Mouse (Mus musculus) retina, postnatal 7 days (tissue): ENCODE data around the gene Eif2ak1.
"Not testable (repeated sequence)": the region's sequence is repeated elsewhere in the genome, so short reads cannot be mapped to it uniquely, and the experiment has no call there.

Source experiments
- DNase-seq: peaks from one replicate; pipeline ENCODE4 v3.0.0-alpha.2; 2012; ENCODE audit warnings: low read depth, low spot score

The Eif2ak1 gene

DNA sequence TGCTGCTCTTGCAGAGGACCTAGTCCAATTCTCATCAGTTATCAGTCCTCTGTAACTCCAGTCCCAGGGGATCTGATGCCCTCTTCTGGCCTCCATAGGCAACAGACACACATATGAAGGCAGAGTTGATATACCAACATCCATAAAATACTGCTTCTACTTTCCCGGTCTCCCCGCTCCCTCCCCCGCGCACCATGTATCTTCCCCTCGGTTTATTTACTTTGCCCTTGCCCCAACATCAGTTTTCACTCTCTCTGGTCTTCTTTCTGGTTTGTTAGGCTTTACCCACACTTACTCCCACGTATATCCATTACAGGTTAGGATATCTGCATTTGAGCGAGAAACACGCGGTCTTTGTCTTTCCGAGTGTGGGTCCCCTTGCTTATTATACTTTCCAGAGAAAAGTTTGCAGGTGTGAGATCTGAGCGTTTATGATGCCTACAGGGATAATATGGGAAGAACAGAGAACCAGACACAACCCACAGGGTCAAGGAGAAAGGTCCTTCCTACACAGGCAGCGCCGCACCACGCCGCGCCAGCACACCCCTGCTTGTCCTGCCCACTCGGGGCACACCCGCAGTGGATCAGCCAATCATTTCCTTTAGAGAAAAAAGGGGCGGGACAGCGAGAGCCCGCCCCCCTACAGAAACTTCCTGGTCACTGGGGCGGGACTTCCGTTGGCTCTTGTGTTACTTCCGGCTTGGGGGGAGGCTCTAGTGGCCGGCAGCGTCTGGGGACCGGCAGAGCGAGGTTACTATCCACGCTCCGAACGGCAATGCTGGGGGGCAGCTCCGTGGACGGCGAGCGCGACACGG, at the start of gene Eif2ak1:
Gene Eif2ak1 (plus strand): TSS at position 673 of the 815 bp plus-strand sequence.
- peak; percentile 92 for DNase-seq

DNA sequence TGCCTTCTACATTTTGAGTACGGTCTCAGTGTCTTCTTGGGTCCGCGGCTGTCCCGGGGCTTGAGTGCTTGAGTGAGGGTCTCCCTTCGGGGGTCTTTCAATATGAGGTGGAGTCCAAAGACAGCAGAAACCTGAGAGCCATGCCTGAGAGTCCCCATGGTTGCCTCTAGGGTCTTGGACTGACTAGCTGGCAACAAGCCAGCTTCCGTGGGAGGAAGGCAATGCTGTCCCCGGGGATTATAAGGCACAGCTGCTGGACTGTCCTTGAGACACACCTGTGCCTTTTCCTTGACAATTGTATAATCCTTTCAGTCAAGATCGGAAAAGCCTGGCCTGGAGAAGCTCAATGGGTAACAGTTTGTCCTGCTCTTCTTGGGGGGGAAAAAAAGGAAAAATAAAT, 35.6 kb upstream of the Eif2ak1 start:
- no peak for DNase-seq

DNA sequence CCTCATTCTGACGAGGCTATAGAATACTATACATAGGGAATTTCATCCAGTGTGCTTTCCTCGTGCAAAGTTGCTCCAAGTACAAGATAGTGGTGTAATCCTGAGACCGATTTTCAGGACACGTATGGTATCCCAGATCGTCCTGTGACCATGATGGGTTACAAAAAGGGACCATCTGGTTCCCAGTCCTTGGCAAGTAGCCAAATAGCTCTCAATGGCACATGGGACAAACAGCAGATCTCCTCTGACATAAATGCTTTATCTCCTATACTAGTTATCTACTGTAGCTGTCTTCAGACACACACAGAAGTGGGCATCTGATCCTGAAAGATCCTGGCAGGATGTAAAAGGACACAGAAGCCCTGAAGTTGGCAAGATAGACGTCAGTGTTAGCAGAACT, 32.2 kb upstream of the Eif2ak1 start:
- no peak for DNase-seq

DNA sequence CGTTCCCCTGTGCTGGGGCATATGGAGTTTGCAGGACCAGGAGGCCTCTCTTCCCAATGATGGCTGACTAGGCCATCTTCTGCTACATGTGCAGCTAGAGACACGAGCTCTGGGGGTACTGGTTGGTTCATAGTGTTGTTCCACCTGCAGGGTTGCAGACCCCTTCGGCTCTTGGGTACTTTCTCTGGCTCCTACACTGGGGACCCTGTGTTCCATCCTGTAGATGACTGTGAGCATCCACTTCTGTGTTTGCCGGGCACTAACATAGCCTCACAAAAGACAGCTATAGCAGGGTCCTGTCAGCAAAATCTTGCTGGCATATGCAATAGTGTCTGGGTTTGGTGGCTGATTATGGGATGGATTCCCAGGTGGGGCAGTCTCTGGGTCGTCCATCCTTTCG, 16.4 kb upstream of the Eif2ak1 start:
- DNase-seq, result not testable (repeated sequence)

DNA sequence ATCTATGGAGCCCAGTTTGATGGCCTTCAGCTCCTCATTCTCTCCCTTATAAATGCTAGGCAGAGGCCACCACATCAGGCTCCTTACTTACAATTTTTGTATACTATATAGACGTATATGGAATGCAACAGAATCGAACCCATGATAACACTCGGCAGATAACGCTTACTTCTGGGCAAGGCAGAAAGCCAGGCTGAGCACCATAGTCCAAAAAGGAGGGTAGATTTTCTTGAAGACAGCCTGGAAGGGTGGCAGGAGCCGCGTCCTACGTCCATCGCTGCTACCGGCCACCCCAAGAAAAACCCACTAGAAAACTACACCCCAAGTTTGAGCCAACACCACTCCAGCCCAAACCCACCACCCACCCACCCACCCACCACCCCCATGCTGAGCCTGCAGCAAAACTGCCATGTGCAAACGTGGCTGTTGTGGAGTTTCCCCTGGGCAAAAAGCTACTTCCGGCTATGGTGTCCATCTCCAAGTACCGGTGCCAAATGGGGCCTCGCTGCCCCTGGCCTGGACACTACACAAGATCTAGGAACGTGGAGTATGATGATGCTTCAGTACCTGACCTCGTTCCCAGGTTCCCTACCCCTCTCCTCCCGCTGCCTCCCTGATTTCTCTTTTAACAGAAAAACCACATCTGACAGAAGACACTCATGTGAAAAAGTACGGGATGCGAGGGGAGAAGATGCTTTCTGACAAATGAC, 13.4 kb upstream of the Eif2ak1 start:
- no peak for DNase-seq

DNA sequence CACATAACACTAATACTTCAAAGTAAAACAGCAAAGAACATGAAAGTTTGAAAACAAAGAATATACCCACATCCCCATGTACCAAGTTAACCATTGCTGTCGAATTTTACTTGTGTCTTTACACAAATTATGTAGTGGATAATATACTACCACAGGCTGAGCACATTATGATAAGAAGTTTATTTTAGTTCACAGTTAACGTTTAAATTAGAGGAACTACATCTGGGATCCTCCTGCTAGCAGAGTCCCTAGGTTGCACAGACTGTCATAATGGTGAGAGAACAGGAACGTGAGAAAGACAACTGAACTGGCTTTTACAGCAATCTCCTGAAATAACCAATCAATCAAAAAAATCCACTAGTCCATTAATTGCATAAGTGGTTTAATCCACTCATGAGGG, 10.3 kb upstream of the Eif2ak1 start:
- DNase-seq, result no peak

DNA sequence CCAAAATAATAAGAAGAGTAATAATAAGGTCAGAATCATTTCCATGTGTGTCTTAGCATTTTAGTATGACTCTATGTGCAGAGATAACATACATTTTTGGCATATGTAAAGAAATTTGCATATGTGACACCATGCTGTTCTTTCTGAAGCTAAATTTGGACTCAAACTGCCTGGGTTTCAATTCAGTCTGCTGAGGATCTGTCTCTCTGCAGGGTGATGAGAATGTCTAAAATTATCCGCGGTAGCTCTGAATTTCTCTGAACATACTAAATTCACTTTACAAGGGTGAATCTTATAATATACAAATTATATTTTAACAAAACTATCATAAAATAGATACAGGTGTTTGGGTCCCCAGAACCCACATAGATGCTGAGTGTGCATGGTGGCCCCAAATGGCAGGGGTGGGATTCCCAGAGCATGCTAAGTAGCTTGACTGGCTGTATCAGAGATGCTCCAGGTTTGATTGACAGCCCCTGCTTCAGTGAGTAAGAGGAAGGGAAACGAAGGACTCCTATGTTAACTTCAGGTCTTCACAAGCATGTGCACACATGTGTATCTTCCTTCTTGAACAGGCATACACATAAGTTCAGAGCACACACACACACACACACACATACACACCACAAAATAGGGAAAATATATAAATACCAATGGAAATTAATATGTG, 8.0 kb upstream of the Eif2ak1 start:
- DNase-seq, result no peak

DNA sequence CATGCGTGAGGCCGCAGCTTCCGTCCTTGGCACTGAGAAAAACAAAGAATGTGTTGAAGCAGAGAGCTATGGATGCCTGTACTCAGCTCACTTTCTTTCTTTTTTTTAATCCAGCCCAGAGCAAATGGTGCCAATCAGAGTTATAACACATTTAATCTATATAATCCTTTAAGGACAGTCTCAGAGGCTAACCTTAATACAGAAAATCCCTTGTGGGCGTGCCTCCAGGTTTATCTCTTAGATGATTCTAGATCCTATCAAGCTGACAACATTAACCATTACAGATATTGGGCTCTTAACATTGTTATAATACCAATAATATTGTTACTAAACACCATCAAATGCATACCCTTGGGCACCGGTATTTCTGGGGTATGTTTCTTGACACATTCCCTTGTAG, 5.9 kb upstream of the Eif2ak1 start:
- DNase-seq, result peak; percentile 42

DNA sequence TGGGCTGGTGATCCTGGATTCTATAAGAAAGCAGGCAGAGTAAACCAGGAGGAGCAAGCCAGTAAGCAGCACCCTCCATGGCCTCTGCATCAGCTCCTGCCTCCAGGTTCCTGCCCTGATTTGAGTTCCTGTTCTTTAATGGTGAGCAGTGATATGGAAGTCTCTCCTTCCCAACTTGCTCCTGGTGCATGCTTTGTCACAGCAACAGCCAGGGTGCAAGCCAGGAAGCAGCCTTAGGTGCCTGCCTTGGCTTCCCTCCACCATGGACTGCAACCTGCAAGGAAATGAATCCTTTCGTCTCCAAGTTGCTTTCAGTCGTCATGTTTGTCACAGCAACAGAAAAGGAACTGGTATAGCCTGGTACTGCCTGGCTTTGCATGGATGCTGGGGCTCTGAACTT, 3.0 kb upstream of the Eif2ak1 start:
- DNase-seq, result no peak

DNA sequence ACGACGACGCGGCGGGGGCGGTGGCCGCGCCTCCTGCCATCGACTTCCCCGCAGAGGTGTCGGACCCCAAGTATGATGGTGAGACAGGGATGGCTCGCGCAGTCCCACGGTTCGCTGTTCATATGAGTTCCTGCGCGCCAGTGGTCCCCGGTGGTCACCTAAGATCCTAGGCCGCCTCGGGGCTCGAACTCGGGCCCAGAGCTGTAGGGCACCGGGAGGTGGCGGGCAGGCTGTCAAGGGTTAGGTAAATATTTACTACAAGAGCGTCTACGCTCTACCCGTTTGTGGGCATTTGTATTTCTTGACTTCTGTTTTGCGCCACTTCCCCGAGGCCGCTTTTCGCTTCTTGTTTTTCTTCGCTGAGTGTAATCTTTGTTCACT, 333 bp downstream of the Eif2ak1 start:
- DNase-seq, result no peak

DNA sequence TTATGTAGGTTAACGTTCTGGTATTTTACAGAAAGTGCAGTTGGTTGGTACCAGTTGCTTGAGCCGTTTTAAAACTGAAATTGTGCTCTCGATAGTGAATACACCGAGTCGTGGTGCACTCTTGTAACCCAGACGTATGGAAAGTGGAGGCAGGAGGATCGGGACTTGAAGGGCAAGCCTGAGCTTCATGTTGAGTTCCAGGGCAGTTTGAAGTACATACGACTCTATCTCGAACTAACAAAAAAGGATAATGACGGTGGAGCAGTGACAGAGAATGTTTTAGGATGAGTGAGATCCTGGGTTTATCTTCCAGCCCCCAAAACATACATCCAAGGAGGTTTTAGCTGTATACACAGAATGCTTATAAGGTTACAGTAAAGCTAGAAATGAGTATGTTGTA, 873 bp downstream of the Eif2ak1 start:
- no peak for DNase-seq

DNA sequence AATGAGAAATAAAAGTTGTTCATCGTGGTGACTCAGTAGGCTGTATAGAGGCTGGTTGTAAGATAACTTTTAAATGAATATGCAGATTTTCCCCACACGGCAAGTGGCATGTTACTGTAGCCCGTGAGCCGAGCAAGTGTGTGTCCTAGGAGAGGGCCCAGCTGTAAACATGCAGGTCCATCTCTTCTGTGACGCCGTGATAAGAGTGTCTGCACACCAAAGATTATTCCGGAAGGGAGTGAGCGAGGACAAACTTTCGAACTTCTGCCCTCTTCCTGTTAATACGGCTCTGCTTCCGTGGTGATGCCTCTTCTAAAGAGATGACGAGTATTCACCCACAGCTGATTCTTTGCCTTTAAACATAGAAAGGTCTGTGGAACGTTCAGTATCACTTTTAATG, 1.4 kb downstream of the Eif2ak1 start:
- DNase-seq, result no peak

DNA sequence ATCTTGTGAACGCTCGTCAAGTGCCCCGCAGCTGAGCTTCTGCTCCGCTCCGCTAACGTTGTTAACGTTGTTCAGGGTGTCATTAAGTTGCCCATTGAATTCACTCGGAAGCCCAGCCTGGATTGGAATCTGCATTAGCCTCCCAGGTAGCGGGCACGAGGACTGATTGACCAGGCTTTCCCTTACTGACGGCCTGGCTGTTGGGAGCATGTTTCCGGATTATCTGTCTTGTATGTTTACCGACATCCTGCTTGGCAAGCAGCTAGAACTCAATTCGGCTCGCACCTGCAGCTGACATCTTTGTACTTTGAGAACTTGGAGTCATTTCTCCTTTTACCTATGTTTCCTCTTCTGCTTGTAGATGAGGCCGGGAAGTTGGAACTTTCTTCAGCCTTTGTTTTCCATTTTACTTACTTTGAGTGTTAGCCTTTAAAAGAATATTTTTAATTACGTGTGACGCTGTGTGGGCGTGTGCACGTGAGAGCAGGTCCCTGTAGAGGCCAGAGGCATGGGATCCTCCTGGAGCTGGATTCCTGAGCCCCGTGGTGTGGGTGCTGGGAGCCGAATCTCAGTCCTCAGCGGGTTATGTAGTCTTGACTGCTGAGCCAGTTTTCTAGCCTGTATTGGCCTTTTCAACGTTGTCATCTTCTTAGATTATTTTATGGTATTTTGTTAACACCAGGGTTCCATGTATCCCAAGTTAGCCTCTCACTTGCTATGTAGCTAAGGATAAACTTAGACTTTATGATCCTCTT, 2.5 kb downstream of the Eif2ak1 start:
- DNase-seq, result no peak

DNA sequence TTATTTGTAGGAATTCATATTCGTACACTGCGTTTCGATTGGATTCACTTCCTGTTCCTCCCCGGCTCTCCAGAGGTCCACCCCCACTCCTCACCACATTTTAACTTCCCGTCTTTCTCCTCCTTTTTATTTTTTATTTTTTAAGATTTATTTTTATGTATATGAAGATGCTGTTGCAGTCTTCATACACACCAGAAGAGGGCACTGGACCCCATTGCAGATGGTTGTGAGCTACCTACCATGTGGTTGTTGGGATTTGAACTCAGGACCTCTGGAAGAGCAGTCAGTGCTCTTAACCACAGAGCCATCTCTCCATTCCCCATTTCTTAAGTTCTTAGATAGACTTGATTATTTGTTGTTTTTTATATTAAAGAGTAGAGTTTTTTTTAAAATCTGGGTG, 3.2 kb downstream of the Eif2ak1 start:
- no peak for DNase-seq

DNA sequence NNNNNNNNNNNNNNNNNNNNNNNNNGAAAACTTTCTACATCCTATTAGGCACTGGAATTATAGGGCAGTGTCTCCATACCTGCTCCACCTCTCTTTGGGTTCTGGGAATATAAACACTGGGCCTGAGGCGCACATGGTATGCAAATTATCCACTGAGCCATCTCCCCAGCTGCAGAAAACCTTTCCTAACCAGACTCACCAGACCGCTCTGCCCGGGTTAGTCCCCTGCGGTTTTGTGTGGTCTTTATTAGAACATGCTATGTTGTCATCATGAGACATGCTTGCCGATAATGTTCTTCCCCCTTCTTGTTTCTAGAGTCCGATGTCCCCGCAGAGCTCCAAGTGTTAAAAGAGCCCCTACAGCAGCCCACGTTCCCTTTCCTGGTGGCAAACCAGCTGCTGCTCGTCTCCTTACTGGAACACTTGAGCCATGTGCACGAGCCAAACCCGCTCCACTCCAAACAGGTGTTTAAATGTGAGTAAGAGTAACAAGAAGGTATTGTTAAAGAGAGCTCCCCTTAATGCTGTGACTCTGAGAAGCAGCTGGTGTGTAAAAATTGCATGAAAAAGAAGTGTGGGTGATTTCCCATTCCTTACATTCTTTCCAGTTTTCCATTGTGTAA, 54.1 kb downstream of the Eif2ak1 start:
- no peak for DNase-seq

DNA sequence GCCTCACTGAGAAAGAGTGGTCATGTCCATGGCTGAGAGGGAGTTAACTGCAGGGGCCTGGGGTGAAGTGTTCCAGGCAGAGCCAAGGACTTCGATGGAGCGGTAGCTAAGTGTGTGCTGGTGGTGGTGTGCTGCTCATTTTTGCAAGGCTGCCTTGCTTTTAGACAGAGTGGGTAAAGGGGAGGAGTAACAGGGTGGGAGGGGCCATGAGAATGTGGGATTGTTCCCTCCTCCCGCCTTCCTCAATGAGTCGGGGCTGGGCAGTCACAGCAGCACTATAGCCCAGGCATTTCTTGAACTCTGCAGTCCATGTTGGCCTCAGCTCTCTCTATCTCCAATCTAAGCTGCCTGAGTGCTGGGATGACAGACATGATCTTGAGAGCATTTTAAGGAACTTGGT, 57.0 kb downstream of the Eif2ak1 start:
- DNase-seq, result no peak

DNA sequence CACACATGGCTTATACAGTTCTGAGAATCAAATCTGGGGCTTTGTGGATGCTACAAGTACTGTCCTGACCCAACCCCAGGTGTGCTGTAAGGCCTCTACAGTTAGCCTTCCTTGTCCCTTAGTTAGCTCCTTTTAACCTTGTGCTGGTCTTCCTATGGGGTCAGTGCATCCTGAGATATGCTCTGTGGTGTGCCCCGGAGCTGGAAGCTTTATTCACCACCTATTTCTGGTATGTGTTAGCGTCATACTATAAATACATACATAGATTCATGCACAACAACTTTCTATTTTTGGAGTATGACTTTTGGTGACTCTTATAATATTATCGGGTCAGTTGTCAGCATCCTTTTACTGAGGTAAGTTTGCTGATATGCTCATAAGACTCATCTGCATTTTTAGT, 67.7 kb downstream of the Eif2ak1 start:
- no peak for DNase-seq

DNA sequence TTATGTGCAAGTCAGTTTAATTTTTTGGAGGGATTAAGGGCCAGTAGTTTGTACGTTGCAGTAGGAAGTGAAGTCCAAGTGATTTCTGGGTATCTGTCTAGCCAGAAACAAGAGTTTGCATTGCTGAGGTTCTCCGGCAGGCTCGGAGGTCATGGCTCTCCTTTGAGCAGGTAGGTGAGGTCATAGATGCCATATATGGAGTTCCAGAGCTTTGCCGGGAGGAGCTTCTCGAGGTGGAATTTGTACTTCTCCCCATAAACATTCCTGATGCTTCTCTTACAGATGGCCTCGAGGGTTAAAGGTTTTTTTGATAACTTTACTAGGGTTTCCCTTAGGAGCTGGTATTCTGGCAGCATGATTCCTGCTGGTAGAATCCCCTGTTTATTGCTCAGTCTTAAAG, 73.2 kb downstream of the Eif2ak1 start:
- DNase-seq, result no peak

DNA sequence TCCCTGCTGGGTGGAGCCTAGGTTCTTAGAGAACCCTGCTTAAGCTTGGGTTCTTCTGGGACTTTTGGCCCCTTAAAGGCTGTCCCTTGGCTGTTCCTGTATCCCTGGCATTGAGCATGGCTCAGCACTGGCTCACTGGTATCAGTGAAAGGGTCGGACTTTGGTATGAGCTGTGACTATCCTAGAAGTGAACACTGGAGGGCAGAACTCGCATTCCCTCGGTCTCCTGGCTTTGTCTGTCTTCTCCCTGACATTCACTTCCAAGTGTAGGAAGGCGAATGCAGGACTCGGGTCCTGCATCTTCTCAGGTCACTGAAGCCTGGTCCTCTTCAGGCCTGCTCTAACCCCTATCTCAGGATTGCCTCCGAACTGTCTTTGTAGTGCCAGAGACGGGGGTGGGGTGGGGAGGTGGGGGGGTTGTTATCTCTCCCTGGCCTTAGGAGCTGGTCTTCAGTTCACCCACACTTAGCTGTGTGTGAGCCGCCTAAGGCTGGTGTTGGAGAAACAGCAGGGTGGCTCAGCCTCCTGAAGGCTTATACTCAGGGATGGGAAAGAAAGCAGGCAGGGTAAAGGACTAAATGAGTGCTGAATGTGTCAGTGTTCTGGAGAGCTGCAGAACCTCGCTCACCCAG, 74.8 kb downstream of the Eif2ak1 start:
- DNase-seq, result no peak

DNA sequence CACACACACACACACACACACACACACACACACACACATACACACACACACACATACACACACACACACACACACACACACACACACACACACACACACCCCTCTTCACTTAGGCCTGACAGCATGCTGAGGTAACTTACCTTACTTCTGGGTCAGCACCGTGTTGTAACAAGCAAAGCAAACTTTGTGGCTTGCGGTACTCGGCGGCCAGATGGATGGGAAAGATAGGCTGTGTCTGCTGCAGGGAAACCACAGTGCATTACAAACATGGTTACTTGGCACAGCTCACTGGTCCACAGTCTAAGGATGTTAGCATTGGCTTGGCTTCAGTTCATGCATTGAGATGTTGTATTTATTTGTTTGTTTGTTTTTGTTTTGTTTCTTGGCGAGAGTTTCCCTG, 75.8 kb downstream of the Eif2ak1 start:
- no peak for DNase-seq
